Mouse (Mus musculus): ENCODE results near the gene Mansc4.

DNA sequence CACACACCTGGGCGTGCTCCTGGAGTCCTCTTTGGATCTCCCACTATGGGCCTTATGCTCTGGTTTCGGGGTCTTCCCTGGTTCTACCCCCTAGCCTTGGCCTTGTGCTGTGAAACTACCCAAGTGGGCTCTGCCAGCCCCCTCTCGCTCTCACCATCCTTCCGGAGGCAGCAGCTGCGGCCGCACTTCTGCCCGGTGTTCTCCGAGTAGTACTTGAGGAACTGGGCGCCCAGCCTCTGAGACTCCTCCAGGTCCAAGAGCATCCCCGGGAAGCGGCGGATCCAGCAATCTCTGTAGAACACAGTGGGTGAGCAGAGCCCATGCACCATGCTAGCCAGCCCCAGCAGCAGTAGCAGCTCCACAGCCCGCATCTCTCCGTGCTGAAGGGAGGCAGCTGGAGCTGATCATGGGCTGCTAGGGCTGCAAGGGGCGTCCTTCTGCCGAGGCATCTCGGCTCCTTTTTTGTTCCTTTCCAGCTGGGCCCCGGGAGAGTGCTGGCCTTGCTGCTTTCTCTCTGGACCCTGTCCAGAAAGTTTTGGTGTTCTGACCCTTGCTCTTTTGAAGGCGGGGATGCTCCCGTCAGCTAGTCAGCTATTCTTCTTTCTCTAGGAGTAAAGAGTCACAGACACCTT is at the start of gene Mansc4:
- no peak for TF ChIP-seq POLR2A (IDR thresholded peaks at IDR 0.05; ENCODE audit: low read depth, low read length)
- TF ChIP-seq CTCF (IDR thresholded peaks at IDR 0.05; ENCODE audit: borderline replicate concordance, insufficient read depth, low read length): no peak

Measured in embryonic fibroblast, embryonic 13.5 days (primary cell).